Mouse (Mus musculus): Measurements from ENCODE around the gene Pak1ip1.
"Not testable (repeated sequence)": the region's sequence is repeated elsewhere in the genome, so short reads cannot be mapped to it uniquely, and the experiment has no call there.

Pak1ip1 gene

GRCm38 (mm10) chr13:40971831-40972230, 29.0 kb upstream of the Pak1ip1 start:
- H3K9me3 ChIP-seq (ENCODE audit: low read length) = peaks cover 5% of the 10 kb centered on the region; the same call in 1 of the 2 replicates
- TF ChIP-seq POU5F1 (IDR thresholded peaks at IDR 0.05; ENCODE audit: borderline replicate concordance, low read length) (no peak), CTCF (conservative IDR thresholded peaks at IDR 0.05; ENCODE audit: low read length) (no peak), NANOG (IDR thresholded peaks at IDR 0.05; ENCODE audit: borderline replicate concordance, low read length) (no peak)
- no peak overlapping the region for H3K4me3 ChIP-seq (replicated peaks; ENCODE audit: low read length)
- no peaks in the 10 kb centered on the region for H3K36me3 ChIP-seq (ENCODE audit: insufficient read depth, low read length)
- no peaks in the 10 kb centered on the region for H3K27me3 ChIP-seq (ENCODE audit: insufficient read depth, low read length)
- H3K4me1 ChIP-seq (replicated peaks; ENCODE audit: low read depth, low read length) = peaks cover 62% of the 10 kb centered on the region

GRCm38 (mm10) chr13:40972976-40973375, 27.8 kb upstream of the Pak1ip1 start:
- Histone ChIP-seq H3K4me3 (replicated peaks; ENCODE audit: low read length) (no peak overlapping the region), H3K4me1 (replicated peaks; ENCODE audit: low read depth, low read length) (peaks cover 61% of the 10 kb centered on the region), H3K27me3 (ENCODE audit: insufficient read depth, low read length) (no peaks in the 10 kb centered on the region), H3K36me3 (ENCODE audit: insufficient read depth, low read length) (no peaks in the 10 kb centered on the region), H3K9me3 (ENCODE audit: low read length) (peaks cover 5% of the 10 kb centered on the region; the same call in 1 of the 2 replicates)
- no peak for TF ChIP-seq NANOG (IDR thresholded peaks at IDR 0.05; ENCODE audit: borderline replicate concordance, low read length)
- TF ChIP-seq CTCF (conservative IDR thresholded peaks at IDR 0.05; ENCODE audit: low read length) = no peak
- no peak for TF ChIP-seq POU5F1 (IDR thresholded peaks at IDR 0.05; ENCODE audit: borderline replicate concordance, low read length)

GRCm38 (mm10) chr13:40977609-40978008, 23.2 kb upstream of the Pak1ip1 start:
- no peaks in the 10 kb centered on the region for H3K36me3 ChIP-seq (ENCODE audit: insufficient read depth, low read length)
- TF ChIP-seq CTCF (conservative IDR thresholded peaks at IDR 0.05; ENCODE audit: low read length) (peak; percentile 92), POU5F1 (IDR thresholded peaks at IDR 0.05; ENCODE audit: borderline replicate concordance, low read length) (no peak)
- no peaks in the 10 kb centered on the region for H3K27me3 ChIP-seq (ENCODE audit: insufficient read depth, low read length)
- peaks cover 5% of the 10 kb centered on the region; the same call in 1 of the 2 replicates for H3K9me3 ChIP-seq (ENCODE audit: low read length)
- no peak overlapping the region for H3K4me3 ChIP-seq (replicated peaks; ENCODE audit: low read length)
- peaks cover 33% of the 10 kb centered on the region for H3K4me1 ChIP-seq (replicated peaks; ENCODE audit: low read depth, low read length)

- no peaks in the 10 kb centered on the region for H3K36me3 ChIP-seq (ENCODE audit: insufficient read depth, low read length)
- H3K4me3 ChIP-seq (replicated peaks; ENCODE audit: low read length) = no peak overlapping the region
- H3K4me1 ChIP-seq (replicated peaks; ENCODE audit: low read depth, low read length) = peaks cover 25% of the 10 kb centered on the region
- peaks cover under 1% of the 10 kb centered on the region; the same call in 1 of the 2 replicates for H3K9me3 ChIP-seq (ENCODE audit: low read length)
- no peaks in the 10 kb centered on the region for H3K27me3 ChIP-seq (ENCODE audit: insufficient read depth, low read length)
- TF ChIP-seq POU5F1 (IDR thresholded peaks at IDR 0.05; ENCODE audit: borderline replicate concordance, low read length) = no peak
- TF ChIP-seq NANOG (IDR thresholded peaks at IDR 0.05; ENCODE audit: borderline replicate concordance, low read length) = no peak
- no peak for TF ChIP-seq CTCF (conservative IDR thresholded peaks at IDR 0.05; ENCODE audit: low read length)
These were observed 22.2 kb upstream of the Pak1ip1 start for GRCm38 (mm10) chr13:40978652-40979051.

- Histone ChIP-seq H3K9me3 (ENCODE audit: low read length) (no peaks in the 10 kb centered on the region), H3K27me3 (ENCODE audit: insufficient read depth, low read length) (no peaks in the 10 kb centered on the region), H3K4me3 (replicated peaks; ENCODE audit: low read length) (no peak overlapping the region), H3K4me1 (replicated peaks; ENCODE audit: low read depth, low read length) (peaks cover 25% of the 10 kb centered on the region), H3K36me3 (ENCODE audit: insufficient read depth, low read length) (no peaks in the 10 kb centered on the region)
- no peak for TF ChIP-seq POU5F1 (IDR thresholded peaks at IDR 0.05; ENCODE audit: borderline replicate concordance, low read length)
- no peak for TF ChIP-seq NANOG (IDR thresholded peaks at IDR 0.05; ENCODE audit: borderline replicate concordance, low read length)
- no peak for TF ChIP-seq CTCF (conservative IDR thresholded peaks at IDR 0.05; ENCODE audit: low read length)
These were observed 21.5 kb upstream of the Pak1ip1 start for GRCm38 (mm10) chr13:40979321-40979720.

- Histone ChIP-seq H3K4me1 (replicated peaks; ENCODE audit: low read depth, low read length) (peaks cover 16% of the 10 kb centered on the region), H3K9me3 (ENCODE audit: low read length) (no peaks in the 10 kb centered on the region), H3K36me3 (ENCODE audit: insufficient read depth, low read length) (no peaks in the 10 kb centered on the region), H3K4me3 (replicated peaks; ENCODE audit: low read length) (no peak overlapping the region), H3K27me3 (ENCODE audit: insufficient read depth, low read length) (no peaks in the 10 kb centered on the region)
- TF ChIP-seq POU5F1 (IDR thresholded peaks at IDR 0.05; ENCODE audit: borderline replicate concordance, low read length) (no peak), NANOG (IDR thresholded peaks at IDR 0.05; ENCODE audit: borderline replicate concordance, low read length) (no peak), CTCF (conservative IDR thresholded peaks at IDR 0.05; ENCODE audit: low read length) (no peak)
These were observed 18.1 kb upstream of the Pak1ip1 start for GRCm38 (mm10) chr13:40982759-40983158.

- Histone ChIP-seq H3K4me1 (replicated peaks; ENCODE audit: low read depth, low read length) (no peaks in the 10 kb centered on the region; the same call in 1 of the 2 replicates), H3K27me3 (ENCODE audit: insufficient read depth, low read length) (no peaks in the 10 kb centered on the region; the same call in 1 of the 2 replicates), H3K36me3 (ENCODE audit: insufficient read depth, low read length) (no peaks in the 10 kb centered on the region), H3K4me3 (replicated peaks; ENCODE audit: low read length) (no peak overlapping the region), H3K9me3 (ENCODE audit: low read length) (no peaks in the 10 kb centered on the region)
- no peak for TF ChIP-seq CTCF (conservative IDR thresholded peaks at IDR 0.05; ENCODE audit: low read length)
- TF ChIP-seq NANOG (IDR thresholded peaks at IDR 0.05; ENCODE audit: borderline replicate concordance, low read length) = no peak
- no peak for TF ChIP-seq POU5F1 (IDR thresholded peaks at IDR 0.05; ENCODE audit: borderline replicate concordance, low read length)
These were observed 14.7 kb upstream of the Pak1ip1 start for GRCm38 (mm10) chr13:40986081-40986480.

GRCm38 (mm10) chr13:40987608-40988303, 13.1 kb upstream of the Pak1ip1 start:
- not testable (repeated sequence) for H3K4me3 ChIP-seq (replicated peaks; ENCODE audit: low read length); H3K9me3 ChIP-seq (ENCODE audit: low read length); H3K4me1 ChIP-seq (replicated peaks; ENCODE audit: low read depth, low read length); H3K27me3 ChIP-seq (ENCODE audit: insufficient read depth, low read length); H3K36me3 ChIP-seq (ENCODE audit: insufficient read depth, low read length)

GRCm38 (mm10) chr13:40988418-40988817, 12.4 kb upstream of the Pak1ip1 start:
- Histone ChIP-seq H3K36me3 (ENCODE audit: insufficient read depth, low read length) (no peaks in the 10 kb centered on the region), H3K4me1 (replicated peaks; ENCODE audit: low read depth, low read length) (no peaks in the 10 kb centered on the region; the same call in 1 of the 2 replicates), H3K9me3 (ENCODE audit: low read length) (no peaks in the 10 kb centered on the region), H3K4me3 (replicated peaks; ENCODE audit: low read length) (no peak overlapping the region), H3K27me3 (ENCODE audit: insufficient read depth, low read length) (no peaks in the 10 kb centered on the region; the same call in 1 of the 2 replicates)
- TF ChIP-seq POU5F1 (IDR thresholded peaks at IDR 0.05; ENCODE audit: borderline replicate concordance, low read length) (no peak), CTCF (conservative IDR thresholded peaks at IDR 0.05; ENCODE audit: low read length) (no peak), NANOG (IDR thresholded peaks at IDR 0.05; ENCODE audit: borderline replicate concordance, low read length) (no peak)

All from E14TG2a.4 (cell line).